Mouse (Mus musculus) liver, embryonic 14.5 days (tissue): ENCODE measurements at regions not wholly inside any gene's neighbourhood (a gene's known extent, or its start where the extent isn't known, plus 50 kb on each side); places are given as distances from the start of the nearest gene placed in this dataset.

ENCODE experiments used
- ATAC-seq: fragments of 200-750 bp; cut with Nextera tagmentation; 2 replicates; pipeline ENCODE4 v1.8.0; 2017; ENCODE audit warnings: moderate number of reproducible peaks, mild to moderate bottlenecking, moderate library complexity; ENCODE audit not compliant: insufficient read depth
- DNase-seq, 3 experiments: peaks; one replicate each; pipeline ENCODE4 v3.0.0-alpha.2; 2012 to 2013; ENCODE audit warnings: low read depth in 3 of 3, low spot score in 3 of 3
- H3K27ac ChIP-seq: fragments of 300-500 bp; sonication (generic); 2 replicates; pipeline ENCODE4 v1.5.1; 2014; ENCODE audit warnings: moderate library complexity, mild to moderate bottlenecking, control low read depth, inconsistent platforms
- H3K27me3 ChIP-seq: fragments of 300-500 bp; sonication (generic); 2 replicates; pipeline ENCODE4 v1.6.1; 2014; ENCODE audit warnings: mild to moderate bottlenecking, low read length, moderate library complexity; ENCODE audit not compliant: control insufficient read depth, insufficient read depth
- H3K36me3 ChIP-seq: fragments of 300-500 bp; sonication (generic); replicated peaks from 2 replicates; pipeline ENCODE4 v1.6.1; 2014; ENCODE audit warnings: low read depth; ENCODE audit not compliant: control insufficient read depth, insufficient read depth
- H3K4me1 ChIP-seq, 2 experiments: fragments of 200-500 bp in 1 of 2; fragments of 300-500 bp in 1 of 2; sonication (generic) in 1 of 2; replicated peaks; 2 replicates each; pipeline ENCODE4 v1.6.1; 2012 to 2014; ENCODE audit warnings: antibody characterized with exemption in 1 of 2, inconsistent platforms in 1 of 2, low read length in 1 of 2; ENCODE audit not compliant: control insufficient read depth in 2 of 2, insufficient read depth in 2 of 2
- H3K4me2 ChIP-seq: fragments of 300-500 bp; sonication (generic); 2 replicates; pipeline ENCODE4 v1.6.1; 2014; ENCODE audit warnings: low read depth, mild to moderate bottlenecking, control low read depth, moderate library complexity
- H3K4me3 ChIP-seq, 2 experiments: fragments of 200-500 bp in 1 of 2; fragments of 300-500 bp in 1 of 2; sonication (generic) in 1 of 2; 2 replicates each; pipeline ENCODE4 v1.5.1; 2012 to 2014; ENCODE audit warnings: low read depth in 2 of 2, low read length in 2 of 2, mild to moderate bottlenecking in 2 of 2, control low read depth in 1 of 2, inconsistent platforms in 1 of 2, moderate library complexity in 1 of 2; ENCODE audit not compliant: insufficient read depth in 1 of 2
- H3K9ac ChIP-seq: fragments of 300-500 bp; sonication (generic); replicated peaks from 2 replicates; pipeline ENCODE4 v1.6.1; 2014; ENCODE audit warnings: mild to moderate bottlenecking, control low read depth, moderate library complexity
- H3K9me3 ChIP-seq: fragments of 300-500 bp; sonication (generic); 2 replicates; pipeline ENCODE4 v1.6.1; 2016; ENCODE audit warnings: low read length, mixed read lengths; ENCODE audit not compliant: control insufficient read depth
- CTCF ChIP-seq: IDR thresholded peaks from 2 replicates; pipeline ENCODE4 v1.5.1; 2016; ENCODE audit warnings: antibody characterized with exemption, low read depth, control low read depth
- EP300 ChIP-seq: IDR thresholded peaks from 2 replicates; pipeline ENCODE4 v1.6.1; 2016; ENCODE audit warnings: antibody characterized with exemption, low read depth
- WGBS: fragments of 180-500 bp; shearing (Covaris S2); extraction: QIAGEN DNeasy Blood & Tissue Kit; methylation state at CpG from one replicate; pipeline ENCODE4 v1.1.7; 2014; ENCODE audit not compliant: insufficient replicate concordance; 5-methylcytosine and 5-hydroxymethylcytosine counted together

DNA sequence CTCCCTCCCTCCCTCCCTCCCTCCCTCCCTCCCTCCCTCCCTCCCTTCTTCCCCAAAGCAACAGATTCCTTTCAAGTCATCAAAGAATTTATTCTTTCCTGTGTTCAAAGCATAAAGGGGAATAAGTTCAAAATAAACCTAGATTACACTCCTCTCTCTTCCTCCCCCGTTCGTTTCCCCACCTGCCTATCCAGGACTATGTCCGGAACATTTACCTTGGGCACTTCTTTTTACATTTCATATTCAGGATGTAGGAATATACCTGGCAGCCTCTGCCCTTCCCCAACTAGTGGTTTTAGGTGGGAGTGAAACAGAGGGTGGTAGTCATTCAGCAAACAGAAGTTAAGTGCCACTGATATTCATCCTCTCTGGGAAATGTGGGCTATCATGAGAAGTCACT lies 68.7 kb downstream of the Adra2a start:
- no peak for ATAC-seq
- no peak overlapping the region for H3K4me3 ChIP-seq
- DNase-seq = no peak
- WGBS = 58% methylated on average over 3 of the region's 3 CpGs
- H3K27ac ChIP-seq = no peak overlapping the region
- peaks cover 0 to under 1% of the 10 kb centered on the region in 2 experiments; a peak in 1 of 4 replicates for H3K4me1 ChIP-seq
- no peaks in the 10 kb centered on the region for H3K27me3 ChIP-seq
- TF ChIP-seq EP300 (no peak), CTCF (no peak)
- H3K4me2 ChIP-seq = no peak overlapping the region
- H3K36me3 ChIP-seq = no peaks in the 10 kb centered on the region
- no peaks in the 10 kb centered on the region for H3K9me3 ChIP-seq
- H3K9ac ChIP-seq = no peak overlapping the region

DNA sequence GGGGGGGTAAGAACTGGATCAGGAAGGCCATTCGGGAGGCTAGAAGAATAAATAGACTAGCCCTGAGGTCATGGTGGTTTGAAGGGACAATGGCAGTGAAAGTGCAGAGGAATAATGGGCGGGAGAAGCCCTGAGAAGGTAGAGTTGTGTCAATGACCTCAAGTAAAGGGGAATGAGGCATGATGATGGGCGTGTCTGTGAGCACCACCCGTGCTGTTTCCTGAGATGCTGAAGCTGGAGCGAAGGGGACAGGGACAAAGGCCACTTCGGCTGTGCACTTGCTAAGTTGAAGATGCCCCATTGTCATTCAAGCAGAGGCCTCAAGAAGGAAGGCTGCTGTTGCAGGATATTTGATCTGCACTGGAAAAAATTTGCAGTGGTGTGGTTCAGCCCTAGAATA lies 69.5 kb downstream of the Adra2a start:
- Histone ChIP-seq H3K36me3 (no peaks in the 10 kb centered on the region), H3K9ac (no peak overlapping the region), H3K4me1 (no peaks in the 10 kb centered on the region), H3K27ac (no peak overlapping the region), H3K4me2 (no peak overlapping the region), H3K4me3 (no peak overlapping the region), H3K27me3 (no peaks in the 10 kb centered on the region), H3K9me3 (no peaks in the 10 kb centered on the region)
- DNase-seq (no peak), ATAC-seq (no peak)
- no peak for TF ChIP-seq EP300
- TF ChIP-seq CTCF = no peak
- WGBS = 48% methylated on average over 6 of the region's 6 CpGs

DNA sequence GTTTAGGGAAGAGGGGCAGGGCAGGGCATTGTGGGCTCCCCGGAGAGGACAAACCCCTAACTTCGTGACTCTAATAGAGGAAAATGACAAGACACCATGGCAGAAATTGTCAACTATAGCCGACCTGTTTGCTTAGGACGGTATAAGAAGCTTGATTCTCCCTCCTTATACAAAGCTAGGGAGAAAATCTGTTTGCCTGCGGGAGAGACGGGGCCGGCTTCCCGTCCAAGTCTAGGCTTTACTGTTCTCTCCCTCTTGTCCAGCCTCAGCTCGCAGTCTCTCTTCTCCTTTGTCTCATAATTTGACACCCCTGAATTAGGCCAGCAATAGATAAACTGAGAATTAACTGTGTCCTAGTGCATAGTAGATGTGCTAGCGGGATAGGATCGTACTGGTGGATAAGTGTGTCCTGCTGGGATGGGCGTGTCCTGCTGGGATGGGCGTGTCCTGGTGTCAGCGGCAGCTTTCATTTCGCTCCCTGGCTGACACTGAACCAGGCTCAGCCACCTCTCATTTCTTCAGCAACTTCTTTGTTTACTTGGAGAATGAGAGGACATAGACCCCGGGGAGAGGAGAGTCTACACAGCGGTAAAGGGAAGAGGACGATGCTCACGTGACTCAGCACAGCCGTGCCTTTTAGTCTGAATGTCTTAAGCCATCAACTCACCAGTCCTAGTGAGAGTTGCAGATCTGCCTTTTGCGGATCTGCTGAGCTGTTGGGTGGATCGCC lies 70.8 kb downstream of the Adra2a start:
- TF ChIP-seq CTCF = no peak
- TF ChIP-seq EP300 = no peak
- DNase-seq = peak; percentile 15 to 28 (median 22)
- 11% methylated on average over 22 of the region's 22 CpGs for WGBS
- Histone ChIP-seq H3K9me3 (no peaks in the 10 kb centered on the region), H3K4me3 (peak overlapping the region; percentile 54 to 71), H3K36me3 (no peaks in the 10 kb centered on the region), H3K27me3 (no peaks in the 10 kb centered on the region), H3K4me2 (peak overlapping the region; percentile 67), H3K27ac (no peak overlapping the region), H3K4me1 (no peaks in the 10 kb centered on the region), H3K9ac (peak overlapping the region; percentile 36; the same call in 1 of the 2 replicates)
- ATAC-seq = peak; percentile 71; the same call in 1 of the 2 replicates

DNA sequence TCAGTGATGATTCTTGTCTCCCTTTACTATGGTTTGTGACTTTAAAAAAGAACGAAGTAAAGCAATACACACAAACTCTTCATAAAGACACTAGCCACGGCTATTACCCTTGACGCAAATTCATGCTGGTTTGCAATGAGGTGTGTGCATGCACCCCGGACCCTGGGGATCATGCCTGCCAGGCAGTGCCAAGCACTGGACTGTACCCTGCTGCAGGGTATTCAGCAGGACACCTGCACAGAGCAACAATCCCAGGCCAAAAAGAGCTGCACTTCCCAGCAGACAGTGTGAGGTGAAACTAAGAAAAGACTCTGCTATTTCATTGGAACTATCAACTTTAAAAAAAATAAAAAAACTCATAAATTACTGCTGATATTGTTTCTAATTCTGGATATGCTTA lies 71.4 kb downstream of the Adra2a start:
- H3K4me3 ChIP-seq = peak overlapping the region; percentile 54 to 71
- WGBS = 48% methylated on average over 4 of the region's 4 CpGs
- TF ChIP-seq EP300 (no peak), CTCF (no peak)
- no peaks in the 10 kb centered on the region for H3K27me3 ChIP-seq
- H3K36me3 ChIP-seq = no peaks in the 10 kb centered on the region
- no peaks in the 10 kb centered on the region for H3K4me1 ChIP-seq
- ATAC-seq = no peak
- no peaks in the 10 kb centered on the region for H3K9me3 ChIP-seq
- H3K4me2 ChIP-seq = peak overlapping the region; percentile 67
- no peak overlapping the region for H3K27ac ChIP-seq
- no peak overlapping the region; the same call in 1 of the 2 replicates for H3K9ac ChIP-seq
- no peak for DNase-seq

DNA sequence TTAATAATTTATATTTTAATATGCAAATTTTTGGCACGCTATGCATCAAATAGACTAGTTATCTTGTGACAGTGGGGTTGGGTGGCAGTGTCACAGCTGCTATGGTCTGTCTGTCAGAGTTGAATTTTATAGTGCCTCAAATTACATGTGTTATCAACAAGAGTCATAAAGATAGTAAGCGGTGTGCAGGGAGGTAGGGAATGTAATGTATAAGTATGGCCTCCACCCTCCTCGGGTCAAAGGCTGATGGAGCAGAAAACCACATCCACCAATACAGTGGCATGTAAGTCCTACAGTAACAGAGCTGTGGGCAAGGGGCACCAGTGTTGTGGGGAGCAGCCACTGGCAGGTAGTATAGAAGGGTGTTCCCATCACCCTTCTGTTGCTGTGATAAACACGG lies 72.9 kb downstream of the Adra2a start:
- Histone ChIP-seq H3K9me3 (no peaks in the 10 kb centered on the region), H3K9ac (no peak overlapping the region), H3K4me2 (no peak overlapping the region), H3K36me3 (no peaks in the 10 kb centered on the region), H3K27ac (no peak overlapping the region), H3K4me1 (no peaks in the 10 kb centered on the region), H3K4me3 (no peak overlapping the region), H3K27me3 (no peaks in the 10 kb centered on the region)
- WGBS = 62% methylated on average over 4 of the region's 4 CpGs
- ATAC-seq = no peak
- no peak for DNase-seq
- TF ChIP-seq CTCF (no peak), EP300 (no peak)
